Mouse (Mus musculus) myocyte (in vitro differentiated cells): Measurements from ENCODE around the gene Pwp2.

Experiments used
- CEBPB ChIP-seq: IDR thresholded peaks from 2 replicates; pipeline ENCODE4 v1.6.1; 2011; ENCODE audit warnings: mild to moderate bottlenecking, moderate library complexity; ENCODE audit not compliant: poor library complexity, insufficient read depth, severe bottlenecking
- E2F4 ChIP-seq: IDR thresholded peaks from one replicate; pipeline ENCODE4 v1.6.1; 2011; ENCODE audit warnings: mild to moderate bottlenecking, control low read depth, moderate library complexity; ENCODE audit not compliant: insufficient read depth
- MAX ChIP-seq: IDR thresholded peaks from one replicate; pipeline ENCODE4 v1.6.1; 2011; ENCODE audit warnings: low read depth, mild to moderate bottlenecking, control low read depth
- MYOD1 ChIP-seq, 3 experiments: IDR thresholded peaks; one replicate each; pipeline ENCODE4 v1.6.1; 2011; ENCODE audit warnings: control low read depth in 2 of 3, low read depth in 2 of 3, mild to moderate bottlenecking in 2 of 3, moderate library complexity in 1 of 3; ENCODE audit not compliant: insufficient read length in 2 of 3, control insufficient read depth in 1 of 3
- POLR2A ChIP-seq: IDR thresholded peaks from one replicate; pipeline ENCODE4 v1.6.1; 2011; ENCODE audit warnings: low read depth, mild to moderate bottlenecking, control low read depth, moderate library complexity; ENCODE audit not compliant: insufficient read length
- POLR2AphosphoS2 ChIP-seq: IDR thresholded peaks from one replicate; pipeline ENCODE4 v1.6.1; 2011; ENCODE audit warnings: low read depth, control low read depth; ENCODE audit not compliant: insufficient read length
- TCF12 ChIP-seq: IDR thresholded peaks from one replicate; pipeline ENCODE4 v1.6.1; 2011; ENCODE audit warnings: mild to moderate bottlenecking, control low read depth; ENCODE audit not compliant: poor library complexity, insufficient read depth, severe bottlenecking
- USF1 ChIP-seq: IDR thresholded peaks from one replicate; pipeline ENCODE4 v1.6.1; 2011; ENCODE audit warnings: low read depth, mild to moderate bottlenecking, control low read depth, moderate library complexity

DNA sequence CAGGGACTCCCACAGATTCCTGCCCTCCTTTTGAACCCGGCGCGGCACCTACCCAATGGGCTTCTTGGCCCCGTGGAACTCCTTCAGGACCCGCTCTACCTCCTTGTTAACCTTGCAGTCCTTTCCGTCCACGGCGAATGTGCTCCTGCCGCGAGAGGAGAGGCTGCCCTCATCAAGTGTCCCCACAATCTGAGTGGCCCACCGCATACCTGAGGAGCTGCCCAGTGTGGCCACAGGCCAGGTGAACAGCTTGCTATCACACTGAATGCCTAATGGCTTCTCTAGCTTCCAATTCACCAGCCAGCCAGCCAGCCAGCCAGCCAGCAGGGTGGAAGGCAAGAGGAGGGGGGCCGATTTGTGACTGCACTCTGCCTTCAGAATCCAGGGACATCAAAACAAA, 20.2 kb downstream of the Pwp2 start:
- TF ChIP-seq POLR2A (no peak), MAX (no peak), TCF12 (no peak), USF1 (no peak), POLR2AphosphoS2 (no peak), E2F4 (no peak), CEBPB (no peak), MYOD1 (IDR thresholded peaks at IDR 0.05; ENCODE audit: control insufficient read depth in 1 of 3, insufficient read length in 2 of 3, low read depth in 2 of 3) (no peak)
